Mouse (Mus musculus): ENCODE results near the gene Pyroxd2. TPM values are rescaled to one million over a fixed set of nuclear protein-coding genes. Genes with fewer than 3 reads are reported as not detected.

Gene Pyroxd2
- polyA plus RNA-seq, 1 experiment from 2014 or later: 0.71 TPM

DNA sequence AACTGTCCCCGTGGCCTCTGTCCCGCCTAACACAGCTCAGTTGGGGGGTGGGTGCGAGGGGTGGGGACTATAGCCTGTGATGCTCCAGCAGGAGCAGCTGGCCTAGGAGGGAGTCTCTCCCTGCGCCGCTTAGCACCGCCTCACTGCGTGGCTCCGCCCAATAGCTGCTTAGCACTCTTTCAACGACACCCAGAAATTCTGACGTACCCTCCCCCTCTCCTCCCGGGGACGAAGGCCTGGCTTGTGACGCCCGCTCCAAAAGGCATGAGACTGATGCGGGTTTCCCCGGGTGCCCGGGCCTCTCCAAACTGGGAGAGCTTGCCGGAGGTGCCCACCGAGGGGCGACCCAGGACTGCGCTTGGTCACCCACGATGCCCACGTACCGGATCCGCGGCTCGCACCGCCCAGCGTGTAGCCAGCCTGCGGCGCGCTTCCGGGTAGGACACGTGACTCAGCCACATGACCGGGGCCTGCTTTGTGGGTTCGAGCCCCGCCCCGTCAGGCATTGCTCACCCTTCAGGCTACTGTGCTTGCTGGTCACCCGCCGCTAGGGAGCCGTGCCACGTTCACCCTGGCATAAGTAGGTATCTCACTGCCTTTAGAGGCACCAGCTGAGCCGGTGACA lies 27.1 kb upstream of the Pyroxd2 start, which contains the start of gene Hps1:
Gene Hps1 (minus strand): TSS at position 448 of the 625 bp plus-strand sequence.
- Histone ChIP-seq H3K9me3 (ENCODE audit: control insufficient read depth, low read length) (no peaks in the 10 kb centered on the region), H3K4me2 (ENCODE audit: low read depth, severe bottlenecking) (peak within 1 kb of the TSS; percentile 58), H3K4me3 (ENCODE audit: low read depth, low read length) (peak within 1 kb of the TSS; percentile 53), H3K27me3 (ENCODE audit: control insufficient read depth, insufficient read depth, low read length) (no peaks in the 10 kb centered on the region), H3K4me1 (ENCODE audit: control insufficient read depth, insufficient read depth, low read length) (no peaks in the 10 kb centered on the region), H3K36me3 (ENCODE audit: control insufficient read depth, insufficient read depth, low read length) (no peaks in the 10 kb centered on the region), H3K27ac (replicated peaks; ENCODE audit: low read depth, low read length) (0 out of 2 replicates have a peak within 1 kb of the TSS, but pooled peaks have one; percentile 21), H3K9ac (ENCODE audit: low read length) (peak within 1 kb of the TSS; percentile 57)
- ATAC-seq (ENCODE audit: insufficient number of reproducible peaks, low FRiP score, low TSS enrichment, low read depth) (peak; percentile 94), DNase-seq (ENCODE audit: low spot score) (peak; percentile 89)
- under 1% methylated on average over 43 of the region's 43 CpGs for WGBS

DNA sequence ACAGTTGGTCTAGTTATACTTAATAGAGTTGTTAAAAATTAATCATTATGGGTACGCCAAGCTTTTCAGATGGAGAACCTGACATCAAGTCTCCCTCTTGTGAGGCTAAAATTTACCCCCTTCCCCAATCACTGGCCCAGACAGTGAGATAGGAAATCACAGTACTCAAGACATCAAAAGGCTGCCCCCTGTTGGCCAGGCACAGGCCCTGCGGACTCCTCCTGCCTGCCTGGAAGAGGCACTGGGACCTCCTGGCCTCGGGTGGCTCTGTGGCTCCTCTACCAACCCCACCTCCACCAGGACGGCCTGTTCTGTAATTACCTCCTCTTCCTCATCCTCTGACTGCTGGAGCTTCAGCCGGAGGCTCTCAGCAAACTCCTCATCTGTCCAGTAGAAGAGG lies 25.2 kb upstream of the Pyroxd2 start:
- Histone ChIP-seq H3K27me3 (ENCODE audit: control insufficient read depth, insufficient read depth, low read length) (no peaks in the 10 kb centered on the region), H3K4me1 (ENCODE audit: control insufficient read depth, insufficient read depth, low read length) (no peaks in the 10 kb centered on the region), H3K4me2 (ENCODE audit: low read depth, severe bottlenecking) (no peak overlapping the region), H3K36me3 (ENCODE audit: control insufficient read depth, insufficient read depth, low read length) (no peaks in the 10 kb centered on the region), H3K9ac (ENCODE audit: low read length) (no peak overlapping the region), H3K27ac (replicated peaks; ENCODE audit: low read depth, low read length) (no peak overlapping the region), H3K9me3 (ENCODE audit: control insufficient read depth, low read length) (no peaks in the 10 kb centered on the region), H3K4me3 (ENCODE audit: low read depth, low read length) (no peak overlapping the region)
- ATAC-seq (ENCODE audit: insufficient number of reproducible peaks, low FRiP score, low TSS enrichment, low read depth): no peak
- DNase-seq (ENCODE audit: low spot score): no peak
- 75% methylated on average over 5 of the region's 5 CpGs for WGBS

DNA sequence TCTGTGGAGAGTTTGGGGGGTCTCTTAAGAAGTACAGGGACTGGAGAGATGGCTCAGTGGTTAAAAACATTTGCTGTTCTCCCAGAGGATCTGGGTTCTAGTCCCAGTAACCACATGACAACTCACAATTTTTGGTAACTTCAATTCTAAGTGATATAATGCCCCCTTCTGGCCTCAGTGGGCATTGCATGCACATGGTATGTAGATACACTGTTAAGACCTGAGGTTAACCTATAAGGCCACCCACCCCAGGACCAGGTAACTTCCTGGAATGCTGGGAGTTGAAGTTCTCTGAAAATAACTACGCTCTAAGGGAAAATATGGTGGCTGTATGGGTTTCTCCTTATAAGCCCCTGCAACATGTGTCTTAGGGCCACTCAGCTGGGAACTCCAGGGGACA lies 24.2 kb upstream of the Pyroxd2 start:
- H3K4me1 ChIP-seq (ENCODE audit: control insufficient read depth, insufficient read depth, low read length): no peaks in the 10 kb centered on the region
- H3K4me2 ChIP-seq (ENCODE audit: low read depth, severe bottlenecking): no peak overlapping the region
- ATAC-seq (ENCODE audit: insufficient number of reproducible peaks, low FRiP score, low TSS enrichment, low read depth) (no peak), DNase-seq (ENCODE audit: low spot score) (peak; percentile 55)
- H3K27ac ChIP-seq (replicated peaks; ENCODE audit: low read depth, low read length): no peak overlapping the region
- H3K27me3 ChIP-seq (ENCODE audit: control insufficient read depth, insufficient read depth, low read length): no peaks in the 10 kb centered on the region
- no peak overlapping the region for H3K9ac ChIP-seq (ENCODE audit: low read length)
- H3K36me3 ChIP-seq (ENCODE audit: control insufficient read depth, insufficient read depth, low read length): no peaks in the 10 kb centered on the region
- H3K9me3 ChIP-seq (ENCODE audit: control insufficient read depth, low read length): no peaks in the 10 kb centered on the region
- WGBS: 90% methylated on average over 1 of the region's 1 CpGs
- no peak overlapping the region for H3K4me3 ChIP-seq (ENCODE audit: low read depth, low read length)

DNA sequence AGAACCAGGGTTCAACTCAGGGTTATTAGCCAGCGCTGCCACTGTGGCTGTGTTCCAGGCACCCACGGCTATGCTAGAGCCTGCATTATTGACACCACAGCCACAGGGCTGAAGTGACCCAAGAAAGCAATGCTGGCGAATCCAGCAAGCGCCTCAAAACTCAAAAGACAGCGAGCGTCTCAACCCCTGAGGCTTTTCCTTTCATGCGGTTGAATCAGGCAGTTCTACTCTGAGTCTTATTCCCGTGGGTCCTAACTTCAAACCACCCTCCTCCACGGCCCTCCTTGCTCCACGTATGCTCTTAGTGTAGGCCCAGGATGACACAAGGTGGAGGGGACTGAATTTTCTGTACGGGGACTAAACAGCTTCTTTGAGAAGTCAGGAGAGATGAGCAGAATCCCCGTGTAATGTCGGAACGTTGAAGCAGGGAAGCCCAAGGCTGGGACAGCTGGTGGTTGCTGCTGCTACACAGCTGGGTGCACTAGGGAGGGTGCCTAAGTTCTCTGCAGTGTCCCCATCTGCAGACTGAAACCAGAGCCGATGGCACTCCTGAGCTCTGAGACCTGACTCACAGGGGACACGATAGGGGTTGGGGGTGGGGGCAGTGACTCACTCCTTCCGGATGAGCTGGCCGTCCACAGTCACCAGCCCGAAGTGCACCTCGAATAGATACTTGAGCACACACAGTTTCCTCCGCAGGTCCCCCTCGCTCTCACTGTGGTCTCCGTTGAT lies 17.7 kb upstream of the Pyroxd2 start:
- Histone ChIP-seq H3K36me3 (ENCODE audit: control insufficient read depth, insufficient read depth, low read length) (no peaks in the 10 kb centered on the region), H3K4me2 (ENCODE audit: low read depth, severe bottlenecking) (no peak overlapping the region), H3K9me3 (ENCODE audit: control insufficient read depth, low read length) (no peaks in the 10 kb centered on the region), H3K4me3 (ENCODE audit: low read depth, low read length) (no peak overlapping the region), H3K27me3 (ENCODE audit: control insufficient read depth, insufficient read depth, low read length) (no peaks in the 10 kb centered on the region), H3K4me1 (ENCODE audit: control insufficient read depth, insufficient read depth, low read length) (no peaks in the 10 kb centered on the region), H3K27ac (replicated peaks; ENCODE audit: low read depth, low read length) (no peak overlapping the region), H3K9ac (ENCODE audit: low read length) (no peak overlapping the region)
- ATAC-seq (ENCODE audit: insufficient number of reproducible peaks, low FRiP score, low TSS enrichment, low read depth) (no peak), DNase-seq (ENCODE audit: low spot score) (no peak)
- WGBS: 85% methylated on average over 23 of the region's 23 CpGs

DNA sequence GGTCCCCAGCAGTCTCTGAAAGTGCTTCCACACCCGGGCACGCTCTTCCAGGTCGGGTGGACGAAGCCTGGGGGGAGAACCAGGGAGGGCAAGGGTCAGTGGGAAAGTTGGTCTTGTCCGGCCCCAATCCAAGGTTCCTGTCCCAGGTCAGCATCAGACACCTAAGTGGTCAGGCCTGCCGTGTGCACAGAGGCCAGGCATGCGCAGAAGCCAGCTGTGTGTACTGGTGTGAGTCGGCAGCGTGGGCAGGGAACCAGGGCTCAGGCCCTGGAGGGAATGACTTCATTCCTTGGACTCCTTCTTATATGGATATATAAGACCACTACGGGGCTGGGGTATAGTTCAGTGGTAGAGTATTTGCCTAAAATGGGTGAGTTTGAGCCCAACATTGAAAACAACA lies 17.1 kb upstream of the Pyroxd2 start:
- WGBS: 93% methylated on average over 10 of the region's 10 CpGs
- Histone ChIP-seq H3K4me2 (ENCODE audit: low read depth, severe bottlenecking) (no peak overlapping the region), H3K36me3 (ENCODE audit: control insufficient read depth, insufficient read depth, low read length) (no peaks in the 10 kb centered on the region), H3K4me1 (ENCODE audit: control insufficient read depth, insufficient read depth, low read length) (no peaks in the 10 kb centered on the region), H3K27me3 (ENCODE audit: control insufficient read depth, insufficient read depth, low read length) (no peaks in the 10 kb centered on the region), H3K9me3 (ENCODE audit: control insufficient read depth, low read length) (no peaks in the 10 kb centered on the region), H3K4me3 (ENCODE audit: low read depth, low read length) (no peak overlapping the region), H3K9ac (ENCODE audit: low read length) (no peak overlapping the region), H3K27ac (replicated peaks; ENCODE audit: low read depth, low read length) (no peak overlapping the region)
- DNase-seq (ENCODE audit: low spot score) (no peak), ATAC-seq (ENCODE audit: insufficient number of reproducible peaks, low FRiP score, low TSS enrichment, low read depth) (no peak)

DNA sequence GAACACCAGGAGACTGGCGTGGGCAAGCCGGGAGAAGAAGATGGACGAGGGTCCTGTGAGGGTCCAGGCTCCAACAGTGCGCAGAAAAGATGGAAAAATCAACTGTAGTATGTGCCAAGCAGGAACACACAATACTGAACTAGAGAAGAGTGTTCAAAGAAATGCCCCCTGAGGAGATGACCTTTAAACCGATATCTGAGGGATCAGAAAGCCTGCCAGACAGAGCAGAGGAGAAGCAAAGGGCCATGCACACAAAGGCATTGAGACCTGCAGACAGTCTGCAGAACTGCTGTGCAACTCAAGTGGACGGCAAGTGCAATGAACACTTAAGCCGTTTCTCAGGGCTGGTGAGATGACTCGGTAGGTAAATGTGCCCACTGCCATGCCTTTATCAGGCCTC lies 14.8 kb upstream of the Pyroxd2 start:
- Histone ChIP-seq H3K27me3 (ENCODE audit: control insufficient read depth, insufficient read depth, low read length) (no peaks in the 10 kb centered on the region), H3K9me3 (ENCODE audit: control insufficient read depth, low read length) (no peaks in the 10 kb centered on the region), H3K4me1 (ENCODE audit: control insufficient read depth, insufficient read depth, low read length) (peaks cover 6% of the 10 kb centered on the region), H3K4me3 (ENCODE audit: low read depth, low read length) (no peak overlapping the region), H3K27ac (replicated peaks; ENCODE audit: low read depth, low read length) (no peak overlapping the region), H3K9ac (ENCODE audit: low read length) (no peak overlapping the region), H3K36me3 (ENCODE audit: control insufficient read depth, insufficient read depth, low read length) (no peaks in the 10 kb centered on the region), H3K4me2 (ENCODE audit: low read depth, severe bottlenecking) (no peak overlapping the region; the same call in 1 of the 2 replicates)
- no peak for DNase-seq (ENCODE audit: low spot score)
- ATAC-seq (ENCODE audit: insufficient number of reproducible peaks, low FRiP score, low TSS enrichment, low read depth): no peak
- 78% methylated on average over 8 of the region's 8 CpGs for WGBS

DNA sequence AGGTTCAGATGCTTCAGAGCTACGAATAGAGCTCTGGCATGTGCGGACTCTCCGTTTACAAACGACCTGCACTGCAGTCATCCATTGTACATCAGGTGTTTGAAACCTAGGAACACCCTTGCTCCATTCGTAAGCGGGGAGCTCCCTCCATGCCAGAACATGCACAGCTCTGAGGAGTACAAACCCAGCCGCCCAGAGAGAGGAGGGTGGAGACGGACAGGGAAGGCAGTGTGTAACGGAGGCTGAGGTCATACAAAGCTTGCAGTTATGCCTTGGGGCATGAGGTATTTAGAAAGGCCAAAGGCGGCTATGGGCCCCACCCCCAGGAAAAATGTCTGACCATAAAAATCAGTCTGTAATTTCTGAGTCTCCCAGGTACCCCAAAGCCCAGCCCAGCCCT lies 11.8 kb upstream of the Pyroxd2 start:
- no peak for ATAC-seq (ENCODE audit: insufficient number of reproducible peaks, low FRiP score, low TSS enrichment, low read depth)
- no peaks in the 10 kb centered on the region for H3K36me3 ChIP-seq (ENCODE audit: control insufficient read depth, insufficient read depth, low read length)
- DNase-seq (ENCODE audit: low spot score): no peak
- H3K27me3 ChIP-seq (ENCODE audit: control insufficient read depth, insufficient read depth, low read length): no peaks in the 10 kb centered on the region
- no peak overlapping the region for H3K4me2 ChIP-seq (ENCODE audit: low read depth, severe bottlenecking)
- WGBS: 67% methylated on average over 10 of the region's 10 CpGs
- no peak overlapping the region for H3K27ac ChIP-seq (replicated peaks; ENCODE audit: low read depth, low read length)
- H3K9me3 ChIP-seq (ENCODE audit: control insufficient read depth, low read length): no peaks in the 10 kb centered on the region
- H3K4me1 ChIP-seq (ENCODE audit: control insufficient read depth, insufficient read depth, low read length): peaks cover 6% of the 10 kb centered on the region
- H3K9ac ChIP-seq (ENCODE audit: low read length): no peak overlapping the region
- no peak overlapping the region for H3K4me3 ChIP-seq (ENCODE audit: low read depth, low read length)

DNA sequence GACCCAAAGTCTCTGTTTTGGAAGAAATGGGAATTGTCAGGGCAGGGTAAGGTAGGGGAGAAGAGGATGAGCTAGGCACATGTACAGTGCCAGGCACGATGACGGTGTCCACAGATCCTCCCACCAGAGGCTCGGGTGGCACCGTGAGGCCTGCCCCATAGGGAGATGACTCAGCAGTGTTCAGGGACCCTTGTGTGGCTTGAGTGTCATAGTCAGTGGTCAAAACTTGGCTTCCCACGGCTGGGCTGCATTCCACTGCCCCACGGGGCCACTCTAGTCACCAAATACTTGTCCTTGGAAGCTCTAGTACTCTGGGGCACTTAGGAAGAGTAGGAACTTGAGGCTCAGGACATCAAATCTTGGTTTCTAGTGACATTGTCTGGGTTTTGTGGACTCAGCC lies 4.1 kb upstream of the Pyroxd2 start:
- ATAC-seq (ENCODE audit: insufficient number of reproducible peaks, low FRiP score, low TSS enrichment, low read depth): no peak
- Histone ChIP-seq H3K9me3 (ENCODE audit: control insufficient read depth, low read length) (no peaks in the 10 kb centered on the region), H3K4me2 (ENCODE audit: low read depth, severe bottlenecking) (no peak overlapping the region), H3K4me3 (ENCODE audit: low read depth, low read length) (no peak overlapping the region), H3K4me1 (ENCODE audit: control insufficient read depth, insufficient read depth, low read length) (peaks cover 7% of the 10 kb centered on the region; the same call in 1 of the 2 replicates), H3K27me3 (ENCODE audit: control insufficient read depth, insufficient read depth, low read length) (no peaks in the 10 kb centered on the region), H3K27ac (replicated peaks; ENCODE audit: low read depth, low read length) (no peak overlapping the region), H3K9ac (ENCODE audit: low read length) (no peak overlapping the region), H3K36me3 (ENCODE audit: control insufficient read depth, insufficient read depth, low read length) (no peaks in the 10 kb centered on the region)
- no peak for DNase-seq (ENCODE audit: low spot score)
- 91% methylated on average over 6 of the region's 6 CpGs for WGBS

All from limb, embryonic 11.5 days (tissue).